Comparison of ENCODE assay signal across 8 mouse cellular contexts in the genomic region with DNA sequence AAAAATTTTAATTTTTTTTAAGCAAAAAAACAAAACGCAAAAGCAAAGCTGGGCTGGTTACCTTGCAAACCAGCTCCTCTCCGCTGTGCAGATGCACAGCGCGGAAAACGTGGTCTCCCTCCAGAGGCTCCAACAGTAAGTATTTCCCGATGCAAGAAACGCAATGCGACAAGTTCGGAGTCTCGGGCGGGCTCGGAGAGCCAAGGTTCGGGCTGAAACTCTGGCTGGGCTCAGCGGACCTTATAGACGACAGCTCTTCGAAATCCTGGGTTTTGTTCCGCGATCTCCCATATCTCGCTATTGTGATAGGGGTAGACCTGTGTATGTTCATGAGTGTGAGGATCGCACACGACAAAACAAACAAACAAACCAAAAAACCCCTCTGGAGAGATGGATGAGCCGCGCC. TPM values are rescaled to one million over a fixed set of nuclear protein-coding genes. Genes with fewer than 3 reads are reported as not detected.
DNase-seq lines count a peak whose midpoint lies in the region; ATAC-seq lines count a peak whose summit lies in the region.

No protein-coding gene starts in this region.

- H3K4me1 ChIP-seq in embryonic facial prominence, embryonic 14.5 days (ENCODE audit: control insufficient read depth, insufficient read depth, low read length): peaks cover 21% of the 10 kb centered on the region
- peaks cover 50% of the 10 kb centered on the region for H3K4me1 ChIP-seq in midbrain, embryonic 10.5 days
- H3K4me1 ChIP-seq in stomach, embryonic 16.5 days (ENCODE audit: control insufficient read depth, insufficient read depth, low read length): peaks cover 9% of the 10 kb centered on the region; the same call in 1 of the 2 replicates

- peak overlapping the region; percentile 70 for H3K4me3 ChIP-seq in embryonic facial prominence, embryonic 14.5 days (ENCODE audit: low read depth, low read length)
- H3K4me3 ChIP-seq in midbrain, embryonic 10.5 days: peak overlapping the region; percentile 83
- peak overlapping the region; percentile 88 for H3K4me3 ChIP-seq in stomach, embryonic 16.5 days (replicated peaks; ENCODE audit: low read length)

- no peak for DNase-seq in frontal cortex, postnatal 25 days (ENCODE audit: low spot score in 2 of 2)
- DNase-seq in ES-CJ7 (ENCODE audit: low read depth, low spot score): peak; percentile 27
- DNase-seq in embryonic facial prominence, embryonic 14.5 days (ENCODE audit: low spot score): peak; percentile 82
- peak; percentile 58 for DNase-seq in heart, postnatal 4 days
- DNase-seq in left cerebral cortex, postnatal 36 days (ENCODE audit: low spot score in 2 of 2): peak; percentile 36 to 47
- peak; percentile 65 for DNase-seq in midbrain, embryonic 10.5 days (ENCODE audit: low spot score)

- no peaks in the 10 kb centered on the region for H3K9me3 ChIP-seq in embryonic facial prominence, embryonic 14.5 days (ENCODE audit: control insufficient read depth, low read length)
- no peaks in the 10 kb centered on the region for H3K9me3 ChIP-seq in midbrain, embryonic 10.5 days (replicated peaks)
- no peaks in the 10 kb centered on the region for H3K9me3 ChIP-seq in stomach, embryonic 16.5 days (replicated peaks; ENCODE audit: control insufficient read depth, low read length)

- peak overlapping the region; percentile 90 for H3K9ac ChIP-seq in embryonic facial prominence, embryonic 14.5 days (ENCODE audit: low read depth, low read length)
- peak overlapping the region; percentile 91 for H3K9ac ChIP-seq in stomach, embryonic 16.5 days (ENCODE audit: low read length)

- intact Hi-C loops in left cerebral cortex, postnatal 36 days (cut with DNase I): loop anchor here (1.0 to 10.0 kb wide), 4 partner anchors 209 to 694 kb away; no protein-coding TSS in a partner anchor

- ATAC-seq in frontal cortex, adult (ENCODE audit: low TSS enrichment): peak; percentile 9; the same call in 1 of the 2 replicates
- no peak for ATAC-seq in embryonic facial prominence, embryonic 14.5 days (ENCODE audit: low read depth)
- no peak for ATAC-seq in stomach, embryonic 16.5 days (ENCODE audit: insufficient read depth, low FRiP score)

- 0% methylated on average over 23 of the region's 23 CpGs for WGBS in embryonic facial prominence, embryonic 14.5 days
- under 1% methylated on average over 23 of the region's 23 CpGs for WGBS in midbrain, embryonic 10.5 days
- WGBS in stomach, embryonic 16.5 days: under 1% methylated on average over 23 of the region's 23 CpGs

- H3K4me2 ChIP-seq in embryonic facial prominence, embryonic 14.5 days (ENCODE audit: low read depth, low read length): peak overlapping the region; percentile 77
- peak overlapping the region; percentile 84 for H3K4me2 ChIP-seq in stomach, embryonic 16.5 days (ENCODE audit: low read depth, low read length)

- peak overlapping the region; percentile 98 for H3K27ac ChIP-seq in embryonic facial prominence, embryonic 14.5 days (replicated peaks; ENCODE audit: low read depth, low read length)
- peak overlapping the region; percentile 97 for H3K27ac ChIP-seq in midbrain, embryonic 10.5 days (replicated peaks)
- peak overlapping the region; percentile 94 for H3K27ac ChIP-seq in stomach, embryonic 16.5 days (ENCODE audit: low read length)

- H3K36me3 ChIP-seq in embryonic facial prominence, embryonic 14.5 days (ENCODE audit: control insufficient read depth, insufficient read depth, low read length): no peaks in the 10 kb centered on the region
- H3K36me3 ChIP-seq in midbrain, embryonic 10.5 days: no peaks in the 10 kb centered on the region
- no peaks in the 10 kb centered on the region for H3K36me3 ChIP-seq in stomach, embryonic 16.5 days (ENCODE audit: control insufficient read depth, insufficient read depth, low read length)

- no peaks in the 10 kb centered on the region for H3K27me3 ChIP-seq in embryonic facial prominence, embryonic 14.5 days (replicated peaks; ENCODE audit: control insufficient read depth, insufficient read depth, low read length)
- H3K27me3 ChIP-seq in midbrain, embryonic 10.5 days (ENCODE audit: low read depth, poor library complexity, severe bottlenecking): no peaks in the 10 kb centered on the region
- no peaks in the 10 kb centered on the region; the same call in 1 of the 2 replicates for H3K27me3 ChIP-seq in stomach, embryonic 16.5 days (ENCODE audit: control insufficient read depth, insufficient read depth, low read length)

RNA-seq across cellular contexts. Expression of a gene that starts 1.5 kb away (rescaled TPM):
- polyA plus RNA-seq in embryonic facial prominence, embryonic 14.5 days (2014; fragmentation: Nextera tagmentation; extraction: Ambion mirVana): 62.0 and 67.3 TPM in 2 replicates
- total RNA-seq in heart, postnatal 4 days (2021): 10 to 100 TPM; 73.6 to 83.6 TPM
- total RNA-seq in left cerebral cortex, postnatal 36 days (2021): 10 to 100 TPM; 34.8 to 41.5 TPM
- 46.5 and 59.2 TPM in 2 replicates for polyA plus RNA-seq in midbrain, embryonic 10.5 days (2016; fragmentation: Nextera tagmentation; extraction: Ambion mirVana)
- polyA plus RNA-seq in stomach, embryonic 16.5 days (2015; fragmentation: Nextera tagmentation; extraction: Ambion mirVana): 20.5 and 21.8 TPM in 2 replicates

Comparison
In these comparisons a context has a peak if more than half of its experiments do, and no peak if none do; other contexts are left out.
1. DNase-seq: peak in ES-CJ7 (single experiment), embryonic facial prominence, embryonic 14.5 days (single experiment), heart, postnatal 4 days (single experiment), left cerebral cortex, postnatal 36 days (2 of 2) and midbrain, embryonic 10.5 days (single experiment); none in frontal cortex, postnatal 25 days (0 of 2).
2. Peak in every context shown above with its lines, with median percentiles within 50 percentile points of each other: H3K27ac ChIP-seq and H3K4me3 ChIP-seq.